Mouse (Mus musculus): ENCODE measurements around the gene Creb3l1. TPM values are rescaled to one million over a fixed set of nuclear protein-coding genes. Genes with fewer than 3 reads are reported as not detected.

Creb3l1 gene
- polyA plus RNA-seq, 1 experiment from 2014 or later, result 1.3 TPM

GRCm38 (mm10) chr2:92011424-92012353, 12.6 kb downstream of the Creb3l1 start:
- H3K4me2 ChIP-seq (ENCODE audit: low read length), result no peak overlapping the region
- H3K36me3 ChIP-seq (ENCODE audit: control insufficient read depth, insufficient read depth), result no peaks in the 10 kb centered on the region
- WGBS, result 80% methylated on average over 12 of the region's 12 CpGs
- H3K9ac ChIP-seq (replicated peaks; ENCODE audit: low read depth, low read length), result no peak overlapping the region
- H3K4me3 ChIP-seq (replicated peaks; ENCODE audit: low read length), result no peak overlapping the region
- ATAC-seq, result no peak
- peaks cover 16% of the 10 kb centered on the region for H3K4me1 ChIP-seq (replicated peaks; ENCODE audit: control insufficient read depth, insufficient read depth, low read length)
- no peaks in the 10 kb centered on the region for H3K9me3 ChIP-seq (ENCODE audit: control insufficient read depth, low read length)
- no peak overlapping the region for H3K27ac ChIP-seq (ENCODE audit: low read length)
- no peaks in the 10 kb centered on the region; the same call in 1 of the 2 replicates for H3K27me3 ChIP-seq (replicated peaks; ENCODE audit: control insufficient read depth, insufficient read depth, low read length)

GRCm38 (mm10) chr2:92008623-92009404, 15.5 kb downstream of the Creb3l1 start:
- Histone ChIP-seq H3K9me3 (ENCODE audit: control insufficient read depth, low read length) (no peaks in the 10 kb centered on the region), H3K4me1 (replicated peaks; ENCODE audit: control insufficient read depth, insufficient read depth, low read length) (peaks cover 18% of the 10 kb centered on the region), H3K27me3 (replicated peaks; ENCODE audit: control insufficient read depth, insufficient read depth, low read length) (no peaks in the 10 kb centered on the region; the same call in 1 of the 2 replicates), H3K27ac (ENCODE audit: low read length) (peak overlapping the region; percentile 63), H3K36me3 (ENCODE audit: control insufficient read depth, insufficient read depth) (no peaks in the 10 kb centered on the region), H3K9ac (replicated peaks; ENCODE audit: low read depth, low read length) (peak overlapping the region; percentile 81), H3K4me2 (ENCODE audit: low read length) (peak overlapping the region; percentile 96), H3K4me3 (replicated peaks; ENCODE audit: low read length) (peak overlapping the region; percentile 68)
- ATAC-seq, result peak; percentile 45; the same call in 1 of the 2 replicates
- WGBS, result 2% methylated on average over 20 of the region's 20 CpGs

GRCm38 (mm10) chr2:92007933-92008622, 16.2 kb downstream of the Creb3l1 start:
- under 1% methylated on average over 34 of the region's 34 CpGs for WGBS
- Histone ChIP-seq H3K4me2 (ENCODE audit: low read length) (peak overlapping the region; percentile 96), H3K9me3 (ENCODE audit: control insufficient read depth, low read length) (no peaks in the 10 kb centered on the region), H3K27me3 (replicated peaks; ENCODE audit: control insufficient read depth, insufficient read depth, low read length) (no peaks in the 10 kb centered on the region; the same call in 1 of the 2 replicates), H3K4me3 (replicated peaks; ENCODE audit: low read length) (peak overlapping the region; percentile 68), H3K27ac (ENCODE audit: low read length) (peak overlapping the region; percentile 82), H3K4me1 (replicated peaks; ENCODE audit: control insufficient read depth, insufficient read depth, low read length) (peaks cover 18% of the 10 kb centered on the region), H3K36me3 (ENCODE audit: control insufficient read depth, insufficient read depth) (no peaks in the 10 kb centered on the region), H3K9ac (replicated peaks; ENCODE audit: low read depth, low read length) (peak overlapping the region; percentile 81)
- peak; percentile 99 for ATAC-seq

GRCm38 (mm10) chr2:92006983-92007921, 17.1 kb downstream of the Creb3l1 start:
- WGBS, result under 1% methylated on average over 28 of the region's 28 CpGs
- Histone ChIP-seq H3K4me3 (replicated peaks; ENCODE audit: low read length) (peak overlapping the region; percentile 68), H3K27ac (ENCODE audit: low read length) (peak overlapping the region; percentile 82), H3K27me3 (replicated peaks; ENCODE audit: control insufficient read depth, insufficient read depth, low read length) (no peaks in the 10 kb centered on the region; the same call in 1 of the 2 replicates), H3K4me2 (ENCODE audit: low read length) (peak overlapping the region; percentile 96), H3K9ac (replicated peaks; ENCODE audit: low read depth, low read length) (peak overlapping the region; percentile 63), H3K9me3 (ENCODE audit: control insufficient read depth, low read length) (no peaks in the 10 kb centered on the region), H3K4me1 (replicated peaks; ENCODE audit: control insufficient read depth, insufficient read depth, low read length) (peaks cover 18% of the 10 kb centered on the region), H3K36me3 (ENCODE audit: control insufficient read depth, insufficient read depth) (no peaks in the 10 kb centered on the region)
- no peak for ATAC-seq

GRCm38 (mm10) chr2:92006491-92006890, 17.8 kb downstream of the Creb3l1 start:
- Histone ChIP-seq H3K4me3 (replicated peaks; ENCODE audit: low read length) (no peak overlapping the region), H3K27me3 (replicated peaks; ENCODE audit: control insufficient read depth, insufficient read depth, low read length) (no peaks in the 10 kb centered on the region; the same call in 1 of the 2 replicates), H3K27ac (ENCODE audit: low read length) (no peak overlapping the region), H3K4me2 (ENCODE audit: low read length) (peak overlapping the region; percentile 96; the same call in 1 of the 2 replicates), H3K9me3 (ENCODE audit: control insufficient read depth, low read length) (no peaks in the 10 kb centered on the region), H3K9ac (replicated peaks; ENCODE audit: low read depth, low read length) (no peak overlapping the region), H3K4me1 (replicated peaks; ENCODE audit: control insufficient read depth, insufficient read depth, low read length) (peaks cover 18% of the 10 kb centered on the region), H3K36me3 (ENCODE audit: control insufficient read depth, insufficient read depth) (no peaks in the 10 kb centered on the region)
- WGBS, result 45% methylated on average over 6 of the region's 6 CpGs
- no peak for ATAC-seq

GRCm38 (mm10) chr2:92004617-92005016, 19.7 kb downstream of the Creb3l1 start:
- H3K4me3 ChIP-seq (replicated peaks; ENCODE audit: low read length), result no peak overlapping the region
- ATAC-seq, result no peak
- peaks cover 18% of the 10 kb centered on the region for H3K4me1 ChIP-seq (replicated peaks; ENCODE audit: control insufficient read depth, insufficient read depth, low read length)
- WGBS, result 77% methylated on average over 7 of the region's 7 CpGs
- H3K36me3 ChIP-seq (ENCODE audit: control insufficient read depth, insufficient read depth), result no peaks in the 10 kb centered on the region
- no peaks in the 10 kb centered on the region for H3K9me3 ChIP-seq (ENCODE audit: control insufficient read depth, low read length)
- no peak overlapping the region for H3K27ac ChIP-seq (ENCODE audit: low read length)
- H3K4me2 ChIP-seq (ENCODE audit: low read length), result no peak overlapping the region
- no peak overlapping the region for H3K9ac ChIP-seq (replicated peaks; ENCODE audit: low read depth, low read length)
- no peaks in the 10 kb centered on the region; the same call in 1 of the 2 replicates for H3K27me3 ChIP-seq (replicated peaks; ENCODE audit: control insufficient read depth, insufficient read depth, low read length)

- Histone ChIP-seq H3K4me2 (ENCODE audit: low read length) (no peak overlapping the region), H3K4me1 (replicated peaks; ENCODE audit: control insufficient read depth, insufficient read depth, low read length) (no peaks in the 10 kb centered on the region), H3K27ac (ENCODE audit: low read length) (no peak overlapping the region), H3K27me3 (replicated peaks; ENCODE audit: control insufficient read depth, insufficient read depth, low read length) (no peaks in the 10 kb centered on the region), H3K9ac (replicated peaks; ENCODE audit: low read depth, low read length) (no peak overlapping the region), H3K9me3 (ENCODE audit: control insufficient read depth, low read length) (no peaks in the 10 kb centered on the region), H3K4me3 (replicated peaks; ENCODE audit: low read length) (no peak overlapping the region), H3K36me3 (ENCODE audit: control insufficient read depth, insufficient read depth) (no peaks in the 10 kb centered on the region)
- no peak for ATAC-seq
- WGBS, result 83% methylated on average over 16 of the region's 16 CpGs
These were observed 26.2 kb downstream of the Creb3l1 start for GRCm38 (mm10) chr2:91997905-91998608.

GRCm38 (mm10) chr2:91996006-91996405, 28.3 kb downstream of the Creb3l1 start:
- H3K4me2 ChIP-seq (ENCODE audit: low read length), result no peak overlapping the region
- 91% methylated on average over 5 of the region's 5 CpGs for WGBS
- no peak for ATAC-seq
- no peaks in the 10 kb centered on the region for H3K9me3 ChIP-seq (ENCODE audit: control insufficient read depth, low read length)
- H3K4me3 ChIP-seq (replicated peaks; ENCODE audit: low read length), result no peak overlapping the region
- H3K36me3 ChIP-seq (ENCODE audit: control insufficient read depth, insufficient read depth), result no peaks in the 10 kb centered on the region
- no peaks in the 10 kb centered on the region for H3K4me1 ChIP-seq (replicated peaks; ENCODE audit: control insufficient read depth, insufficient read depth, low read length)
- H3K27ac ChIP-seq (ENCODE audit: low read length), result no peak overlapping the region
- H3K9ac ChIP-seq (replicated peaks; ENCODE audit: low read depth, low read length), result no peak overlapping the region
- no peaks in the 10 kb centered on the region for H3K27me3 ChIP-seq (replicated peaks; ENCODE audit: control insufficient read depth, insufficient read depth, low read length)

Data from forebrain, embryonic 16.5 days (tissue).